Mouse (Mus musculus): Measurements from ENCODE around the gene Olfr73. TPM values are rescaled to one million over a fixed set of nuclear protein-coding genes. Genes with fewer than 3 reads are reported as not detected.

Gene Olfr73
- polyA plus RNA-seq (2014; fragmentation: Illumina TruSeq; extraction: RNeasy Lipid Tissue Mini Kit (QIAGEN cat#74804); ENCODE audit: low read depth, low replicate concordance), result not detected

DNA sequence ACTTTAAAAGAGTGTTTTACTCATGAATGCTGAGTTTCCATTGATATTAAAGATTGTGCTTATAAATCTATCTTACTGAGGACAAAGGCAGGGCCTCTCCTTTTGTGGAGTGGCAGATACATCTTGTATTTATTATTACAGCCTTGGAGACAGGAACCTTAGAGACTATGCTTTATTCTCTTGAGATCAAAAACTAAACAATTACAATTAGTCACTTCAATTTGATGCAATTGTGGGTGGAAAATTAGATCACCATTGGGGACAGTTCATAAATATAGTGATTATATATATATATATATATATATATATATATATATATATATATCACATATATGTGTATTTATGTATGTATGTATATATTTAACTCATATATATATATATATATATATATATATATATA is at the start of gene Olfr73:
TSS of gene Olfr73 (minus strand) at position 101 of the 400 bp plus-strand sequence.

DNA sequence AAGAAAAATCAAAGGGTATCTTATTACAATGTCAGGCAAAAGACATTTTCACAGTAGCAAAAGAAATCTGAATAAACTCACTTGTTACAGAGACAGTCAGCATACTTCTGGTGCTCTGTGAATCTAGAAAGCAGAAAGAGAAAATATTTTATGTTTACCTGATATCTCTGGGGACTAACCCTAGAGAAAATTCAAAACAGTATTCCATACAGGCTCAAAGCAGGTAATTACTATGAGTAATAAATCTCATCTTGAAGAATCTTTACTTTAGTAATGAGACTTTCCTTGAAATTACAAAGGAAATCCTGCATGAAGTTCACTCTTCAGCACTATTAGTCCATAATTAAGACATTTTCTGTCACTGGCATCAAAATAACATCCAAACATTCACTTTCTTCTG is 34.2 kb upstream of the Olfr73 start, which contains the start of gene Olfr1163:
TSS of gene Olfr1163 (minus strand) at position 101 of the 400 bp plus-strand sequence.

GRCm38 (mm10) chr2:88051029-88051428 is 13.5 kb upstream of the Olfr73 start, which contains the start of gene Olfr1162:
TSS of gene Olfr1162 (minus strand) at chr2:88051129.

GRCm38 (mm10) chr2:88022474-88022873 is 15.0 kb downstream of the Olfr73 start, which contains the start of gene Olfr1161:
TSS of gene Olfr1161 (plus strand) at chr2:88022774.

GRCm38 (mm10) chr2:88007515-88008318 is 29.8 kb downstream of the Olfr73 start, which contains the start of gene Olfr1160:
TSS of gene Olfr1160 (minus strand) at chr2:88008268.

GRCm38 (mm10) chr2:87989813-87990212 is 47.7 kb downstream of the Olfr73 start, which contains the start of gene Olfr1158:
TSS of gene Olfr1158 (plus strand) at chr2:87990113.

Other genes with a start within 250 kb of the Olfr73 start
- gene Olfr1143, start 237.1 kb downstream of the Olfr73 start, polyA plus RNA-seq (2014; fragmentation: Illumina TruSeq; extraction: RNeasy Lipid Tissue Mini Kit (QIAGEN cat#74804); ENCODE audit: low read depth, low replicate concordance), result not detected
- gene Olfr1145, start 227.9 kb downstream of the Olfr73 start, polyA plus RNA-seq (2014; fragmentation: Illumina TruSeq; extraction: RNeasy Lipid Tissue Mini Kit (QIAGEN cat#74804); ENCODE audit: low read depth, low replicate concordance), result not detected
- gene Olfr1148, start 207.2 kb downstream of the Olfr73 start, polyA plus RNA-seq (2014; fragmentation: Illumina TruSeq; extraction: RNeasy Lipid Tissue Mini Kit (QIAGEN cat#74804); ENCODE audit: low read depth, low replicate concordance), result not detected
- not detected for gene Olfr1150-ps1, start 193.7 kb downstream of the Olfr73 start, polyA plus RNA-seq (2014; fragmentation: Illumina TruSeq; extraction: RNeasy Lipid Tissue Mini Kit (QIAGEN cat#74804); ENCODE audit: low read depth, low replicate concordance)
- not detected for gene Olfr1151, start 181.8 kb downstream of the Olfr73 start, polyA plus RNA-seq (2014; fragmentation: Illumina TruSeq; extraction: RNeasy Lipid Tissue Mini Kit (QIAGEN cat#74804); ENCODE audit: low read depth, low replicate concordance)
- gene Olfr1152, start 171.2 kb downstream of the Olfr73 start, polyA plus RNA-seq (2014; fragmentation: Illumina TruSeq; extraction: RNeasy Lipid Tissue Mini Kit (QIAGEN cat#74804); ENCODE audit: low read depth, low replicate concordance), result 0.06 TPM
- 0.15 TPM for gene Olfr1153, start 142.7 kb downstream of the Olfr73 start, polyA plus RNA-seq (2014; fragmentation: Illumina TruSeq; extraction: RNeasy Lipid Tissue Mini Kit (QIAGEN cat#74804); ENCODE audit: low read depth, low replicate concordance)
- not detected for gene Olfr1154, start 132.5 kb downstream of the Olfr73 start, polyA plus RNA-seq (2014; fragmentation: Illumina TruSeq; extraction: RNeasy Lipid Tissue Mini Kit (QIAGEN cat#74804); ENCODE audit: low read depth, low replicate concordance)
- gene Olfr1155, start 92.6 kb downstream of the Olfr73 start, polyA plus RNA-seq (2014; fragmentation: Illumina TruSeq; extraction: RNeasy Lipid Tissue Mini Kit (QIAGEN cat#74804); ENCODE audit: low read depth, low replicate concordance), result not detected
- not detected for gene Olfr1156, start 84.6 kb downstream of the Olfr73 start, polyA plus RNA-seq (2014; fragmentation: Illumina TruSeq; extraction: RNeasy Lipid Tissue Mini Kit (QIAGEN cat#74804); ENCODE audit: low read depth, low replicate concordance)
- not detected for gene Olfr1157, start 69.4 kb downstream of the Olfr73 start, polyA plus RNA-seq (2014; fragmentation: Illumina TruSeq; extraction: RNeasy Lipid Tissue Mini Kit (QIAGEN cat#74804); ENCODE audit: low read depth, low replicate concordance)
- gene Olfr74, start 63.0 kb downstream of the Olfr73 start, polyA plus RNA-seq (2014; fragmentation: Illumina TruSeq; extraction: RNeasy Lipid Tissue Mini Kit (QIAGEN cat#74804); ENCODE audit: low read depth, low replicate concordance), result not detected
- gene Olfr1158, start 47.6 kb downstream of the Olfr73 start, polyA plus RNA-seq (2014; fragmentation: Illumina TruSeq; extraction: RNeasy Lipid Tissue Mini Kit (QIAGEN cat#74804); ENCODE audit: low read depth, low replicate concordance), result not detected
- not detected for gene Olfr1160, start 29.4 kb downstream of the Olfr73 start, polyA plus RNA-seq (2014; fragmentation: Illumina TruSeq; extraction: RNeasy Lipid Tissue Mini Kit (QIAGEN cat#74804); ENCODE audit: low read depth, low replicate concordance)
- not detected for gene Olfr1161, start 14.9 kb downstream of the Olfr73 start, polyA plus RNA-seq (2014; fragmentation: Illumina TruSeq; extraction: RNeasy Lipid Tissue Mini Kit (QIAGEN cat#74804); ENCODE audit: low read depth, low replicate concordance)
- gene Olfr1162, start 13.4 kb upstream of the Olfr73 start, polyA plus RNA-seq (2014; fragmentation: Illumina TruSeq; extraction: RNeasy Lipid Tissue Mini Kit (QIAGEN cat#74804); ENCODE audit: low read depth, low replicate concordance), result not detected
- not detected for gene Olfr1163, start 34.1 kb upstream of the Olfr73 start, polyA plus RNA-seq (2014; fragmentation: Illumina TruSeq; extraction: RNeasy Lipid Tissue Mini Kit (QIAGEN cat#74804); ENCODE audit: low read depth, low replicate concordance)
- not detected for gene Olfr1164, start 56.3 kb upstream of the Olfr73 start, polyA plus RNA-seq (2014; fragmentation: Illumina TruSeq; extraction: RNeasy Lipid Tissue Mini Kit (QIAGEN cat#74804); ENCODE audit: low read depth, low replicate concordance)
- not detected for gene Olfr1166, start 90.6 kb upstream of the Olfr73 start, polyA plus RNA-seq (2014; fragmentation: Illumina TruSeq; extraction: RNeasy Lipid Tissue Mini Kit (QIAGEN cat#74804); ENCODE audit: low read depth, low replicate concordance)
- not detected for gene Olfr1167, start 117.5 kb upstream of the Olfr73 start, polyA plus RNA-seq (2014; fragmentation: Illumina TruSeq; extraction: RNeasy Lipid Tissue Mini Kit (QIAGEN cat#74804); ENCODE audit: low read depth, low replicate concordance)
- not detected for gene Olfr1168, start 144.2 kb upstream of the Olfr73 start, polyA plus RNA-seq (2014; fragmentation: Illumina TruSeq; extraction: RNeasy Lipid Tissue Mini Kit (QIAGEN cat#74804); ENCODE audit: low read depth, low replicate concordance)
- gene Olfr1170, start 190.6 kb upstream of the Olfr73 start, polyA plus RNA-seq (2014; fragmentation: Illumina TruSeq; extraction: RNeasy Lipid Tissue Mini Kit (QIAGEN cat#74804); ENCODE audit: low read depth, low replicate concordance), result not detected
- not detected for gene Olfr1173, start 242.2 kb upstream of the Olfr73 start, polyA plus RNA-seq (2014; fragmentation: Illumina TruSeq; extraction: RNeasy Lipid Tissue Mini Kit (QIAGEN cat#74804); ENCODE audit: low read depth, low replicate concordance)